Mouse (Mus musculus) inflammation-experienced regulatory T-cells, adult 6 months (primary cell): Measurements from ENCODE around the gene Urgcp. TPM values are rescaled to one million over a fixed set of nuclear protein-coding genes. Genes with fewer than 3 reads are reported as not detected.

Experiments
- ATAC-seq: one replicate; pipeline ENCODE4 v1.8.0; 2017
- polyA plus RNA-seq, 3 experiments: library from polyadenylated mRNA; unstranded; fragments of 100-300 nt; shearing (Covaris generic); gene quantifications; one replicate each; pipeline ENCODE4 v1.2.1; 2017

Urgcp gene
- polyA plus RNA-seq, 3 experiments from 2014 or later = 4.8 to 7.2 (median 6.3) TPM

GRCm38 (mm10) chr11:5707530-5708353, 54.4 kb downstream of the Urgcp start:
- peak; percentile 75 for ATAC-seq

GRCm38 (mm10) chr11:5706874-5707529, 55.2 kb downstream of the Urgcp start:
- no peak for ATAC-seq

DNA sequence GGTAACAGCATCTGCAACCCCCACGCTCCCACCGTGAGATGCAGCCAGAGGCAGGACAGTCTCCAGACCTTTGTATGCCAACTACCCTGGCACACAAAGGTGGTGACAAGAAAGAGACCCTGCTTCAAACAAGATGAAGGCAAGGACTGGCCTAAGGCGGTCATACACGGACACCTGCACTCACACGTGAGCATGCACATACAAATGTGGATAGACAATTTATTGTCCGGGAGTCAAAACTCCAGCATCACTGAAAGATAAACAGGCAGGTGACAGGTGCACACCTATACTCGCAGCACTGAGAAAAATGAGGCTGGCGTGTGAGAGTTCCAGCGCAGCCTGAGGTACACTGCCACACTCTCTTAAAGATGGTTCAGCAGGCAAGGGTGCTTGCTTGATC, 56.2 kb downstream of the Urgcp start:
- no peak for ATAC-seq

GRCm38 (mm10) chr11:5703341-5703740, 58.8 kb downstream of the Urgcp start:
- ATAC-seq = no peak

DNA sequence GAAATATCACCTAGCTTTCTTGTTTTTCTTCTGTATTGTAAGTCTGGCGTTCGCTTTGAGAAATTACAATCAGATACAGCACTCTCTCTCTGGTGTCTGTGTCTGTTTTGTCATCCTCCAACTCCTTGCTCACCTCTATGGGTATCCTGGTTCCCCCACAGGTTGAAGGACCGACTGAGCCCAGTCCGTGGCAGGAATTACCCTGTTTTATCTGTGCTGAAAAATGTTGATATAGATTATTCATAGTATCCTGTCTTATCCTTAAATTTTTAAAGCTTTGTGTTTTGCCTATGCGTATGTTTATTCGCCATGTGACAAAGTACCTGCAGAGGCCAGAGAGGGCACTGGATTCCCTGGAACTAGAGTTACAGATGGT, 59.2 kb downstream of the Urgcp start:
- ATAC-seq = no peak

DNA sequence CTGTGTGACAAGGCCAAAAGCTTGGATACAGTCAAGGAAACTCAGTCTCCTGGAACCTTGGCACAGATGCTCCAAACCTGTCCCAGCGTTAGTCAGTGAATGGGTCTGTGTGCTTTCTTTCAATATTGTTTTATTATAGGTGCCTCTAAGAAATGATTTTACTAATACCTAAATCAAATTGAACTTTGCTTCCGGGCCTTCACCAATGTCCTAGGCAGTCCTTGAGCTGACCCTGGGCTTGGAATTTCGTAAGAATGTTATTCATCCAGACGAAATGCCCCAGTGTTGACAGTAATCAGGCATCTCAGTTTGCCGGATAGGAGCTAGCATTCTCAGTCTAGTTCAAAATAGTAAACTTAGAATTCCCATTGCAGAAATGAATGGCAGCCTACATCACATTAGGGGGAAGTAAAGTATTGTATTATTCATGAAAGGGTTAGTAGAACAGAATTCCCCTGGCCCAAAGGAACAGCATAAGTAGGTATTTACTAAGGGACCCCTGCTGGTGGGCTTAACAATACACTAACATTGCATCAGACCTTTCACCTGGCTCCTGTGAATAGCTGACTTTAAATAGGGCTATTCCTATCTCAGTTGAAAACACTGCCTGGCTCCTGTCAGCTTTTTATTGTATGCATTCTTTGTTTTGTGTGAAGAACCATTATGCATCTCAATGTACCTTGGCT, 59.8 kb downstream of the Urgcp start:
- ATAC-seq = no peak

DNA sequence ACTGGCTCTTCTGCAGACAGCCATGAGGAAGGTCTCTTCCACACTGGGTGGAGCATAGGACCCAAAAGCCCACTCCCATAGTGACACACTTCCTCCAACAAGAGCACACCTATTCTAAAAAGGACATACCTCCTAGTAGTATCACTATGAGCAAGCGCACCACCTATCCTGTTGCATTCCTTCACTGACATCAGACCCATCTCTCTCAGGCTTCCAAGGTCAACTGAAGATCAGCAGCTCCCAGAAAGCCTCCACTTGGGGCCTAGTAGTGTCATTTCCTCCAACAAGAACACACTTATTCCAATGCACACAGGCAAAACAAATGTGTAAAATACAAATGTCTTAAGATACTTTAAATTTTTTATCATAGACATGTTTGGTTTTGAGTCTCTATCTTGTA, 60.4 kb downstream of the Urgcp start:
- no peak for ATAC-seq

GRCm38 (mm10) chr11:5701300-5701699, 60.9 kb downstream of the Urgcp start:
- no peak for ATAC-seq

DNA sequence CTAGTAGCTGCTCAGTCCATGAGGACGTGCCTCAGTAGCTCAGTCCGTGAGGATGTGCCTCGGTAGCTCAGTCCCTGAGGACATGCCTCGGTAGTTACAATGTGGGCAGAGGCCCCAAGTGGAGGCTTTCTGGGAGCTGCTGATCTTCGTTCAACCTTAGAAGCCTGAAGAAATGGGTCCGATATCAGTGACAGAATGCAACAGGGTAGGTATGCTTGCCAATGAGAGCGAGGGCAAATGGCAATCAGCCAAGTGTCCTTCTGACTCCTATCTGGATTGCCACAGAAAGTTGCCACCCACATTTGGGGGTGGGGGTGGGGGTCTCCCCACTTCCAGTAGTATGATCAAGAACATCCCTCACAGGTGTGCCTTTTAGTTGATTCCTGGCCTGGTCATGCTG, 61.4 kb downstream of the Urgcp start:
- ATAC-seq = no peak

DNA sequence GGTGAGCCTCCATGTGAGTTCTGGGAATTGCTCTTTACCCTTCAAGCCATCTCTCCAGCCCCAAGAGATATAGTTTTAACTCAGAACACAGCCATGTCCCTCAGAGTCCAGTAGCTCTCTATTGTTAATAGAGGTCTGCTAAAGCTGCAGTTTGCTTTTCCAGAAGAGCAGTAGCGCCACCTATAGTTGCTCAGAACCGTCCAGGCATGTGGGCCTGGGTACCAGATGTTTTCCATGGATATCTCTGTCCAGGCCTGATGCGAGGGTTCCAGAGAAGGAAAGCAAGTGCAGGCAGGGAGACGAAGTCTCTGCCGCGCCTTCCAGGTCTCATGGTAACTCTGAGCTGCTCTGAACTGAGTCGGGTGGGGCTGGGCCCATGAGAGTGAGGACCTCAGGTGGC, 70.4 kb downstream of the Urgcp start:
- ATAC-seq = no peak

- ATAC-seq = no peak
These were observed 77.9 kb downstream of the Urgcp start for GRCm38 (mm10) chr11:5684283-5684682.

GRCm38 (mm10) chr11:5682541-5682940, 79.6 kb downstream of the Urgcp start:
- no peak for ATAC-seq

Other genes with a start within 250 kb of the Urgcp start
- gene Xbp1, start 241.7 kb downstream of the Urgcp start, polyA plus RNA-seq = 10 to 100 TPM; 41.8 to 48.9 (median 45.0) TPM
- 1 to 10 TPM; 3.3 to 5.9 (median 3.6) TPM for gene Ccdc117, start 220.2 kb downstream of the Urgcp start, polyA plus RNA-seq
- not detected for gene Ankrd36, start 192.7 kb downstream of the Urgcp start, polyA plus RNA-seq
- gene Mrps24, start 46.7 kb downstream of the Urgcp start, polyA plus RNA-seq = 10 to 100 TPM; 32.6 to 72.2 (median 48.1) TPM
- gene Dbnl, start 26.1 kb upstream of the Urgcp start, polyA plus RNA-seq = 100 to 1,000 TPM; 127 to 153 (median 139) TPM
- gene Pgam2, start 41.4 kb upstream of the Urgcp start, polyA plus RNA-seq = 1 to 10 TPM; 1.6 to 2.3 (median 2.3) TPM
- gene Polm, start 75.6 kb upstream of the Urgcp start, polyA plus RNA-seq = 10 to 100 TPM; 15.9 to 27.5 (median 21.3) TPM
- gene Aebp1, start 99.6 kb upstream of the Urgcp start, polyA plus RNA-seq = under 1 TPM in 2 of 3 experiments, not detected in 1; 0.13 to 0.90 TPM
- gene Pold2, start 115.9 kb upstream of the Urgcp start, polyA plus RNA-seq = 10 to 100 TPM; 22.6 to 33.0 (median 30.2) TPM
- gene Myl7, start 136.4 kb upstream of the Urgcp start, polyA plus RNA-seq = not detected
- not detected for gene Gck, start 187.7 kb upstream of the Urgcp start, polyA plus RNA-seq
- 10 to 100 TPM; 26.3 to 31.4 (median 27.1) TPM for gene Ykt6, start 193.3 kb upstream of the Urgcp start, polyA plus RNA-seq